Mouse (Mus musculus): Measurements from ENCODE around the gene Rab5c. TPM values are rescaled to one million over a fixed set of nuclear protein-coding genes. Genes with fewer than 3 reads are reported as not detected.

Rab5c gene
- 175 TPM for polyA plus RNA-seq (2015; fragmentation: Illumina TruSeq; extraction: RNeasy Lipid Tissue Mini Kit (QIAGEN cat#74804); ENCODE audit: low read depth, low replicate concordance)

GRCm38 (mm10) chr11:100738066-100738604, at the start of gene Rab5c:
Gene Rab5c, minus strand, starts transcription at chr11:100738215.

GRCm38 (mm10) chr11:100770646-100771408, 32.8 kb upstream of the Rab5c start, which contains the start of gene Ghdc:
Gene Ghdc, minus strand, starts transcription at chr11:100770957.

GRCm38 (mm10) chr11:100762831-100763230, 24.8 kb upstream of the Rab5c start, which contains the start of gene Hcrt:
Gene Hcrt, minus strand, starts transcription at chr11:100762931.

GRCm38 (mm10) chr11:100759611-100760233, 21.7 kb upstream of the Rab5c start, which contains the start of gene Kcnh4:
Gene Kcnh4, minus strand, starts transcription at chr11:100759942.

GRCm38 (mm10) chr11:100713735-100714533, 24.1 kb downstream of the Rab5c start, which contains the start of gene Hspb9:
Gene Hspb9, plus strand, starts transcription at chr11:100713850.

GRCm38 (mm10) chr11:100711783-100712615, 26.0 kb downstream of the Rab5c start, which contains the start of gene Kat2a:
Gene Kat2a, minus strand, starts transcription at chr11:100712465.

GRCm38 (mm10) chr11:100703851-100704531, 34.0 kb downstream of the Rab5c start, which contains the start of gene Dhx58:
Gene Dhx58, minus strand, starts transcription at chr11:100704271.

GRCm38 (mm10) chr11:100692164-100692616, 45.8 kb downstream of the Rab5c start, which contains the start of gene Zfp385c:
Gene Zfp385c, minus strand, starts transcription at chr11:100692455.

Other genes starting within 250 kb of the Rab5c start
- gene Acly, start 210.2 kb downstream of the Rab5c start, polyA plus RNA-seq (2015; fragmentation: Illumina TruSeq; extraction: RNeasy Lipid Tissue Mini Kit (QIAGEN cat#74804); ENCODE audit: low read depth, low replicate concordance) = 113 TPM
- gene Ttc25, start 192.6 kb downstream of the Rab5c start, polyA plus RNA-seq (2015; fragmentation: Illumina TruSeq; extraction: RNeasy Lipid Tissue Mini Kit (QIAGEN cat#74804); ENCODE audit: low read depth, low replicate concordance) = 1.7 TPM
- 371 TPM for gene Cnp, start 163.3 kb downstream of the Rab5c start, polyA plus RNA-seq (2015; fragmentation: Illumina TruSeq; extraction: RNeasy Lipid Tissue Mini Kit (QIAGEN cat#74804); ENCODE audit: low read depth, low replicate concordance)
- 12.7 TPM for gene Nkiras2, start 119.0 kb downstream of the Rab5c start, polyA plus RNA-seq (2015; fragmentation: Illumina TruSeq; extraction: RNeasy Lipid Tissue Mini Kit (QIAGEN cat#74804); ENCODE audit: low read depth, low replicate concordance)
- gene Dnajc7, start 118.0 kb downstream of the Rab5c start, polyA plus RNA-seq (2015; fragmentation: Illumina TruSeq; extraction: RNeasy Lipid Tissue Mini Kit (QIAGEN cat#74804); ENCODE audit: low read depth, low replicate concordance) = 208 TPM
- 0.42 TPM for gene Zfp385c, start 45.8 kb downstream of the Rab5c start, polyA plus RNA-seq (2015; fragmentation: Illumina TruSeq; extraction: RNeasy Lipid Tissue Mini Kit (QIAGEN cat#74804); ENCODE audit: low read depth, low replicate concordance)
- 2.4 TPM for gene Dhx58, start 33.9 kb downstream of the Rab5c start, polyA plus RNA-seq (2015; fragmentation: Illumina TruSeq; extraction: RNeasy Lipid Tissue Mini Kit (QIAGEN cat#74804); ENCODE audit: low read depth, low replicate concordance)
- 53.7 TPM for gene Kat2a, start 25.8 kb downstream of the Rab5c start, polyA plus RNA-seq (2015; fragmentation: Illumina TruSeq; extraction: RNeasy Lipid Tissue Mini Kit (QIAGEN cat#74804); ENCODE audit: low read depth, low replicate concordance)
- not detected for gene Hspb9, start 24.4 kb downstream of the Rab5c start, polyA plus RNA-seq (2015; fragmentation: Illumina TruSeq; extraction: RNeasy Lipid Tissue Mini Kit (QIAGEN cat#74804); ENCODE audit: low read depth, low replicate concordance)
- 9.3 TPM for gene Kcnh4, start 21.7 kb upstream of the Rab5c start, polyA plus RNA-seq (2015; fragmentation: Illumina TruSeq; extraction: RNeasy Lipid Tissue Mini Kit (QIAGEN cat#74804); ENCODE audit: low read depth, low replicate concordance)
- gene Hcrt, start 24.7 kb upstream of the Rab5c start, polyA plus RNA-seq (2015; fragmentation: Illumina TruSeq; extraction: RNeasy Lipid Tissue Mini Kit (QIAGEN cat#74804); ENCODE audit: low read depth, low replicate concordance) = not detected
- 7.5 TPM for gene Ghdc, start 32.7 kb upstream of the Rab5c start, polyA plus RNA-seq (2015; fragmentation: Illumina TruSeq; extraction: RNeasy Lipid Tissue Mini Kit (QIAGEN cat#74804); ENCODE audit: low read depth, low replicate concordance)
- 16.9 TPM for gene Stat5b, start 112.5 kb upstream of the Rab5c start, polyA plus RNA-seq (2015; fragmentation: Illumina TruSeq; extraction: RNeasy Lipid Tissue Mini Kit (QIAGEN cat#74804); ENCODE audit: low read depth, low replicate concordance)
- gene Stat5a, start 121.1 kb upstream of the Rab5c start, polyA plus RNA-seq (2015; fragmentation: Illumina TruSeq; extraction: RNeasy Lipid Tissue Mini Kit (QIAGEN cat#74804); ENCODE audit: low read depth, low replicate concordance) = 1.1 TPM
- gene Stat3, start 201.3 kb upstream of the Rab5c start, polyA plus RNA-seq (2015; fragmentation: Illumina TruSeq; extraction: RNeasy Lipid Tissue Mini Kit (QIAGEN cat#74804); ENCODE audit: low read depth, low replicate concordance) = 26.4 TPM
- gene Cavin1, start 232.7 kb upstream of the Rab5c start, polyA plus RNA-seq (2015; fragmentation: Illumina TruSeq; extraction: RNeasy Lipid Tissue Mini Kit (QIAGEN cat#74804); ENCODE audit: low read depth, low replicate concordance) = 12.8 TPM

Measured in brain, adult 10 weeks (tissue).